Mouse (Mus musculus): ENCODE measurements around the gene Fam25c.

DNA sequence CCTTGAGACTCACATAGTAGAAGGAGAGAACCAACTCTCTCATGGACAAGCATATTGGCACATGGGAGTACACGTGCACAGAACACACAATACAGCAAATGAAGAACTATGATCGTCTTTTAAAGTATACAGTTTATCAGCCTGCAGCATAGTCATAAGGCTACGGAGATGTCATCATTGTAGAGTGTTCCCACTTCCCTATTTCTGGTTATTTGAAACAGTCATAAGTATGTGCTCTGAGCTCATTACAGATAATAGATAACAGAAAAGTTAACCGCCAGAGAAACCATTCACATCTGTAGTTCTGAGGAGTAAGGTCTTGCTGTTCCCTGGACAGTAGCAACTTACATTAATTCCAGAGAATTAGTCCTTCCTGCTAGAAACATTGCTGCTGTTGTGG is 12.2 kb downstream of the Fam25c start:
- TF ChIP-seq CTCF (IDR thresholded peaks at IDR 0.05; ENCODE audit: low read depth) (no peak), EP300 (IDR thresholded peaks at IDR 0.05; ENCODE audit: low read depth) (no peak)

Data from liver, embryonic 14.5 days (tissue).